Mouse (Mus musculus) liver, embryonic 14.5 days (tissue): ENCODE measurements at regions not wholly inside any gene's neighbourhood (a gene's known extent, or its start where the extent isn't known, plus 50 kb on each side); places are given as distances from the start of the nearest gene placed in this dataset.

Experiments used
- CTCF ChIP-seq: IDR thresholded peaks from 2 replicates; pipeline ENCODE4 v1.5.1; 2016; ENCODE audit warnings: antibody characterized with exemption, low read depth, control low read depth
- EP300 ChIP-seq: IDR thresholded peaks from 2 replicates; pipeline ENCODE4 v1.6.1; 2016; ENCODE audit warnings: antibody characterized with exemption, low read depth

DNA sequence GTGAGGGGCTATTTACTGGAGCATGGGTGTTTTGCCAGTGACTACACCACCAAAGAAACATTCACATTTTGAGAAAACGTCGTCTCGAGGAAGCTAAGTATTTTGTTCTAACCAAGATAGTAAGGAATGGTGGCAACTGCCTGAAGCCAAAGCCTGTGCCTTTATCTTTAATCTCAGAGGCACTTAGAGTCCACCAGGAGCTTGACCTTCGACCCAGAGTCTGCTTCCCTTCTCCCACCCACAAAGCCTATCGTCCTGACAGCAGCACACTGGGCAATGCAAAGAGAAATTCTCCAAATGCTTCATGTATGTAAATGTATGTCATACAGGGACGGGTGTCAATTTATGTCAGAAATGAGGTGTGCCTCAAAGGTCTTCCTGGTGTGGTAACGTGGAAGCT, 437.2 kb upstream of the Mgmt start:
- TF ChIP-seq CTCF (no peak), EP300 (no peak)
